Mouse (Mus musculus) liver, adult 10 weeks (tissue): ENCODE measurements around the gene Fer1l5. TPM values are rescaled to one million over a fixed set of nuclear protein-coding genes. Genes with fewer than 3 reads are reported as not detected.

Experiments used
- polyA plus RNA-seq: library from polyadenylated mRNA; stranded (reverse); fragments of 350-450 nt; fragmentation: Illumina TruSeq; extraction: RNeasy Lipid Tissue Mini Kit (QIAGEN cat#74804); gene quantifications from one replicate; pipeline ENCODE4 v1.2.3, GENCODE M21; 2014; ENCODE audit warnings: low read depth, low replicate concordance

Fer1l5 gene
- not detected for polyA plus RNA-seq

DNA sequence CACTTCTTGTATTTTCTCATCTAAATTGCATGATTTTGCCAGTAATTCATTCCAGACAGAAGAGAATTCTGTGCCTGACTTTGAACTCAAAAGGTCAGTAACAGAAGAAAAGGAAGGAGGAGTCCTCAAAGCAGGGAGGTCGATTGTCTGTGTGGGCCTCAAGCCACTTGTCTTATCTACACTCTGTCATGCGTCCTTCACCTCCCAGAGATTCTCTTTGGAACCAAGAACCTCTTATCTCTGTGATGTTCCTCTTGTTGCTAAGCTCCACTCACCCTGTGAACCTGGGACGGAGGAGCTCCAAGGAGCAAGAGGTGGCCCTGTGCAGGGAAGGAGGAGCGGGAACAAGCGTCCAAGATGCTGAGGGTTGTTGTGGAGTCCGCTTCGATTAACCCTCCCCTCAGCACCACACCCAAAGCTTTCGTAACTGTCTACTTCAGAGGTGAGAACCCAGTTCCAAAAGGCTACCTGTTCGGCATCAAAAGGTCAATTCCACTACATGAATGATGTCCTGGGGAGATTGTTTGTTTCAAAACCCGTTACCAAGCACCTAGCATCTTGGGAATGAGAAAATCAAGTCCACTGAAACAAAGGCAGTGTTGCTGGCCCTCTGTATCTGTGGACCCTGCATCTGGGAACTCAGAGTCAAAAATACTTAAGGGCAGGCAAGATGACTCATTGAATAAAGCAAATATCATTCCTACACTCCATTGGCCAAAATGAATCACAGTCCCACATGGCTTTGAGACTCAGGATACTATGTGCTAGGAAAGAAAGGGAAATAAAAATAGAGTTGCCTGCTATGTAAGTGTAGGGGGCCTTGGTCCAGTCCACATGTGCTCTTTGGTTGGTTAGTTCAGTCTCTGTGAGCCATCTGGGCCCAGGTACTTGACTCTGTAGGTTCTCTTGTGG is at the start of gene Fer1l5:
Gene Fer1l5, plus strand, starts transcription at position 358 of the 912 bp plus-strand sequence.

DNA sequence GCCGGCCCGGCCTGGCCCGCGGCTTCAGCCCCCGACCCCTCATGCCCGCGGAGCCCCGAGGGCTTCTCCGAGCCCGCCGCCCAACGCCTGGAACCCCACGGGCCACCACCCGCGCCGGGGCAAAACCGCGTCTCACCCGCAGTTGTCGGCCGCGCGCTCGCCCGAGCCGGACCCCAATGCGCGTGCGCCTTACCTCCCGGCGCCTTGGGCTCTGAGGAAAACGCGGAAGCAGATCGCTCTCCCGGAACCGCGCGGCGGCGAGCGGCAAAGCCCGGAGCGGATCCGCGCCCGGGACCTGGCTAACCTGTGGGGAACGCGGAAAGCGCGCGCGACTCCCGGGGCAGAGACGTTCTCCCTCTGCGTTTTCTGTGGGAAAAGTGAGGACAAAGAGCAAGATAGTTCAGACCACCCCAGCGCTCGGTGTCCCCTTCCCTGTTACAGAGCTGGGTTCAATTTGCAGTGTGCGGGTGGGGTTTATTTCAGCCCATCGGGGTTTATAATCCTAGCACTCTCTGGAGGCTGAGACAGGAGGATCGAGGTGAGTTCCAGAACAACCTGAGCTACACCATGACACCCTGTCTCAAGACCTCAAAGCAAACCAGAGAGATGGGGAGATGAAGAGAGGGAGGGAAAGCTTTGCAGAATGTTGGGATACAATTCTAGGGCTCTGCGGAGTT is 3.0 kb upstream of the Fer1l5 start, which contains the start of gene Kansl3:
Gene Kansl3, minus strand, starts transcription at position 213 of the 677 bp plus-strand sequence.

GRCm38 (mm10) chr1:36444471-36445464 is 72.7 kb downstream of the Fer1l5 start, which contains the start of gene Lman2l:
Gene Lman2l, minus strand, starts transcription at chr1:36445271.

DNA sequence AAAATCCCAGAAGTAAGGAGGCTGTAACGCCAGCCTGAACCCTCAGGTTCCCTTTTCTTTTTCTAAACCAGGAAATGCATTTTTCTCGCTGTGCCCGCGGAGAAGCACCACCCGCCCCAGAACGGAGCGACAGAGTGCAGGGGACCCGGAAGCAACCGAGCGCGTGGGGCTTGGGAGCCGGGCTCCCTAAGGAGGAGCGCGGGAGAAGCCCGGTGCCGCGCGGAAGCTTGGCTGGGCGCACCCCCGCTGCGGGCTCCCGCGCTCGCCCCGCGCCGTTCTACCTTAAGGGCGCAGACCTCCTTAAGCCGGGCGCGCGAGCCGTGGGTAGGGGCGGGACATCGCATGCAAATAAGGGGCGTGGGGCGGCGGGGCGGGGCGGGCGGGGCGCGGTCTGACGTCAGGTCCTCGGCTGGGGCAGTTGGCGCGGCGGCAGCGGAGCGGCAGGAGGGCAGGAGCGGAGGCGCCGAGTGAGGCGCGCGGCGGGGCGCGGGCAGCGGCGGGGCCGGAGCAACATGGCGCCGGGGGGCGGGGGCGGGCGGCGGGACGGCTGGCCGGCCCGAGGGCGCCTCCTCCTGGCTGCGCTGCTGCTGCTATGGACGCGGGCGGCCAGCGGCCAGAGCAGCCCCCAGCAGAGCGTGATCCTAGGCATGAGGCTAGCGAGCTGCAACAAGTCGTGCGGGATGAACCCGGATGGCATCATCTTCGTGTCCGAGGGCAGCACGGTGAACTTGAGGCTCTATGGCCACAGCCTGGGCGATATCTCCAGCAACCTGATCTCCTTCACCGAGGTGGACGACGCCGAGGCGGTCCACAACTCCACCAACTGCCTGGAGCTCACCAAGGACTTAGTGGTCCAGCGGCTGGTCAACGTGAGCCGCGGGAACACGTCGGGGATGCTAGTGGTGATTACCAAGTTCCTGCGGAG is 99.4 kb downstream of the Fer1l5 start, which contains the start of gene Cnnm4:
Gene Cnnm4, plus strand, starts transcription at position 440 of the 925 bp plus-strand sequence.

Other genes with a start within 250 kb of the Fer1l5 start
- gene Uggt1, start 127.6 kb upstream of the Fer1l5 start, polyA plus RNA-seq, result 32.4 TPM
- 3.3 TPM for gene Neurl3, start 97.6 kb upstream of the Fer1l5 start, polyA plus RNA-seq
- 0.11 TPM for gene Arid5a, start 64.6 kb upstream of the Fer1l5 start, polyA plus RNA-seq
- gene Kansl3, start 3.1 kb upstream of the Fer1l5 start, polyA plus RNA-seq, result 8.1 TPM
- gene Lman2l, start 73.0 kb downstream of the Fer1l5 start, polyA plus RNA-seq, result 4.8 TPM
- 1.1 TPM for gene Cnnm4, start 99.3 kb downstream of the Fer1l5 start, polyA plus RNA-seq
- 4.3 TPM for gene Cnnm3, start 139.6 kb downstream of the Fer1l5 start, polyA plus RNA-seq
- gene Ankrd23, start 164.6 kb downstream of the Fer1l5 start, polyA plus RNA-seq, result not detected
- 0.34 TPM for gene Gm42417, start 167.1 kb downstream of the Fer1l5 start, polyA plus RNA-seq
- 1.3 TPM for gene Ankrd39, start 175.2 kb downstream of the Fer1l5 start, polyA plus RNA-seq
- 0.42 TPM for gene Sema4c, start 186.1 kb downstream of the Fer1l5 start, polyA plus RNA-seq